ENCODE assay signal across 11 mouse cellular contexts in the genomic region with DNA sequence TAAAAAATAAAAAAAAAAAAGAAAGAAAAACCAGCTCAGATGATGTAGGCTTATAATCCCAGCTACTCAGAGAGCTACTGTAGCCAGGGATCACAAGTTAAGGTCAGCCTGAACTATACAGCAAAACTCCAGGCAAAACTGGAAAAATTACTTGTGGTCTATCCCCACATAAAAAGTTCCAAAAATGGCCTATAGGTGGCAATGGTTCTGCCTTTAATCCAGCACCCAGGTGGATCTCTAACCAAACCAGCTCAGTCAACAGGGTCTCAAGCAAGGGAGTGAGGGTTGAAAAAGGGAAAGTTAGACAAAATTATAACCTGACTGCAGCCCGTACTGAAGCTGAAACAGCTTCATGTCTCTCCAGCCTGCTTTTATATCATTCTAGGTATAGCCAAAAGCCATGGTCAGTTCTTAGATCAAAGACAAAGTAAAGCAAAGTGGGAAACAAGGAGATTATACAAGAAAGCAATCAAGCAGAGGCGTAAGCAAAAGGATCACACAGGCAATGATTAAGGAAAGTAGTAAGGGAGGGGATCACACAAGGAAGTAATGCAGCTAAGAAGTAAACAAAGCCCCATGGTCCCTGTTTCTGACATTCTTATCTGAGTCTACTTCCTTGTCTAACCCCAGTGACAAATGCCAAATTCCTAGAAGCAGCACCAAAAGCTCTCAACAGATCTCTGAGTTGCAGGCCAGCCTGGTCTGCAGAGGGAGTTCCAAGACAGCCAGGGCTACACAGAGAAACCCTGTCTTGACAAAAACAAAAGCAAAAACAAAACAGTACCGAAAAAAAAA. TPM values are rescaled to one million over a fixed set of nuclear protein-coding genes. Genes with fewer than 3 reads are reported as not detected.
DNase-seq lines count a peak whose midpoint lies in the region; TF ChIP-seq lines count a peak whose summit lies in the region.
"Had no signal": no experiment of that assay in that cellular context is flagged by ENCODE, and none has a peak within 500 bp of the region (broad histone marks: within the 10 kb centered on the region; RNA-seq: fewer than 3 reads in every experiment).

No protein-coding gene starts in this region.

- no peak overlapping the region for H3K27ac ChIP-seq in cortical plate, adult 2 months (ENCODE audit: insufficient read depth, low read length)
- H3K27ac ChIP-seq: hindbrain, embryonic 15.5 days had no signal

- TF ChIP-seq CTCF in cortical plate, adult 2 months (IDR thresholded peaks at IDR 0.05; ENCODE audit: extremely low read depth, insufficient read depth, low read length) = 0 out of 2 replicates have a peak, but pooled peaks have one; percentile 1

- no peak for TF ChIP-seq POLR2A in cortical plate, adult 2 months (IDR thresholded peaks at IDR 0.05; ENCODE audit: extremely low read depth, insufficient read depth, low read length)

- no peak overlapping the region for H3K4me3 ChIP-seq in cortical plate, adult 2 months (ENCODE audit: insufficient read depth, low read length)
- H3K4me3 ChIP-seq: hindbrain, embryonic 15.5 days; myocyte had no signal

- no peaks in the 10 kb centered on the region; the same call in 1 of the 2 replicates for H3K4me1 ChIP-seq in cortical plate, adult 2 months (ENCODE audit: control insufficient read depth, insufficient read depth, low read length)
- H3K4me1 ChIP-seq: hindbrain, embryonic 15.5 days had no signal

- DNase-seq in gastrocnemius, adult 18-20 months (ENCODE audit: low spot score) = peak; percentile 30
- no peak for DNase-seq in gastrocnemius, postnatal 25 days
- DNase-seq in ovary, postnatal 14 days (ENCODE audit: low spot score) = peak; percentile 15
- no peak for DNase-seq in ovary, postnatal 10 days (ENCODE audit: low spot score)
- DNase-seq in lung, postnatal 10 days = peak; percentile 48
- DNase-seq in gastrocnemius, adult 8-10 months (ENCODE audit: low spot score in 2 of 2) = no peak
- DNase-seq in adrenal gland, postnatal 25 days = no peak

RNA-seq across cellular contexts. Expression of gene Ces2b, which starts 41.3 kb away (rescaled TPM):
- under 1 TPM; 0.14 to 0.19 TPM for total RNA-seq in gastrocnemius, adult 18-20 months (2021)
- total RNA-seq in gastrocnemius, postnatal 25 days (2021) = not detected
- 0.08 and 0.10 TPM in 2 replicates for polyA plus RNA-seq in cortical plate, adult 2 months (2012; rRNA removed)
- under 1 TPM in 1 of 4 experiments, not detected in 3; 0.09 TPM for total RNA-seq in gastrocnemius, adult 8-10 months (2022)
- 0.39 and 0.48 TPM in 2 replicates for total RNA-seq in adrenal gland, postnatal 25 days (2021)
- polyA plus RNA-seq: myocyte had no signal

RNA-seq across cellular contexts. Expression of gene Ces2a, which starts 56.3 kb away (rescaled TPM):
- total RNA-seq in gastrocnemius, adult 18-20 months (2021) = not detected
- total RNA-seq in gastrocnemius, postnatal 25 days (2021) = not detected
- polyA plus RNA-seq in cortical plate, adult 2 months (2012; rRNA removed) = not detected in 2 replicates
- not detected for total RNA-seq in gastrocnemius, adult 8-10 months (2022)
- total RNA-seq in adrenal gland, postnatal 25 days (2021) = 2.0 TPM in 1 of 2 replicates, not detected in the other
- total RNA-seq: adrenal gland, postnatal 36 days had no signal
- polyA plus RNA-seq: hindbrain, embryonic 15.5 days; myocyte had no signal

RNA-seq across cellular contexts. Expression of gene Ces2c, which starts 56.8 kb away (rescaled TPM):
- total RNA-seq in gastrocnemius, adult 18-20 months (2021) = under 1 TPM; 0.34 to 0.62 TPM
- total RNA-seq in gastrocnemius, postnatal 25 days (2021) = under 1 TPM; 0.29 to 0.84 TPM
- 0.06 TPM in 1 of 2 replicates, not detected in the other for polyA plus RNA-seq in cortical plate, adult 2 months (2012; rRNA removed)
- total RNA-seq in gastrocnemius, adult 8-10 months (2022) = under 1 TPM; 0.27 to 0.80 (median 0.44) TPM
- not detected in 2 replicates for total RNA-seq in adrenal gland, postnatal 25 days (2021)
- total RNA-seq: adrenal gland, postnatal 36 days had no signal
- polyA plus RNA-seq: hindbrain, embryonic 15.5 days had no signal

Comparison
In these comparisons a context has a peak if more than half of its experiments do, and no peak if none do; other contexts are left out.
1. DNase-seq: peak in gastrocnemius, adult 18-20 months (single experiment), ovary, postnatal 14 days (single experiment) and lung, postnatal 10 days (single experiment); none in gastrocnemius, postnatal 25 days (single experiment), ovary, postnatal 10 days (single experiment), gastrocnemius, adult 8-10 months (0 of 2) and adrenal gland, postnatal 25 days (single experiment).